Mouse (Mus musculus) central nervous system, embryonic 11.5 days (tissue): Measurements from ENCODE around the gene Slc25a29. TPM values are rescaled to one million over a fixed set of nuclear protein-coding genes. Genes with fewer than 3 reads are reported as not detected.

Source experiments
- polyA plus RNA-seq: library from polyadenylated mRNA; depleted of rRNA; stranded (reverse); fragments of >200 nt; gene quantifications from 2 replicates; pipeline ENCODE4 v1.2.3, GENCODE M21; 2012; rRNA removed

Gene Slc25a29
- polyA plus RNA-seq: 4.2 and 8.5 TPM in 2 replicates

DNA sequence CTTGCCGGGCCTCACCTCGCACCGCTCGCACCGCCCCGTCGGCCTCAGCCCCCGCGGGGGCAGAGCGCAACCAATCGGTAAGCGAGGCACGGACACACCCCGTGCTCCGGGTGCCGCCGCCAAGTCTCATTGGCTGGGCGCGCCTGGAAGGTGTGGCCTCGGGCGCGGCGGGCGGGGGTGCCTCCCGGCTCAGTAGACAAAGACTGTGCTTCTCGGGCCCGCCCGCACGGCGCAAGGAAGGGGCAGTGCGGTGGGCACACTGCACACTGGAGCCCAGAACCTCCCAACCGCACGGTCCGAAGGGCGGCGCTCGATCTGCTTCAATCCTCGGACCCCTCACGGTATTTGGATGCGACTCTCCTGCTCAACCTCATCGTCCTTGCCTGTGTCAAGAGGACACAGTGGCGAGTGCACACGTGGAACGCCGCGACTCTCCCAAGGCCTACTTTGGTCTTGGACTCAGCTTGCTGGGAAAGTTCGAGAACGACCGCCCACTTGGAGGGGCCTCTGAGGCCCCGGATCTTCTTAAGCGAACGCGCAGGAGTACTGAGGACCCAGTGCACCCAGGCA, at the start of gene Slc25a29, which contains the start of gene Slc25a47:
Gene Slc25a29 (minus strand): TSS at position 44 of the 570 bp plus-strand sequence.
Gene Slc25a47 (plus strand): TSS at position 207 of the 570 bp plus-strand sequence.

DNA sequence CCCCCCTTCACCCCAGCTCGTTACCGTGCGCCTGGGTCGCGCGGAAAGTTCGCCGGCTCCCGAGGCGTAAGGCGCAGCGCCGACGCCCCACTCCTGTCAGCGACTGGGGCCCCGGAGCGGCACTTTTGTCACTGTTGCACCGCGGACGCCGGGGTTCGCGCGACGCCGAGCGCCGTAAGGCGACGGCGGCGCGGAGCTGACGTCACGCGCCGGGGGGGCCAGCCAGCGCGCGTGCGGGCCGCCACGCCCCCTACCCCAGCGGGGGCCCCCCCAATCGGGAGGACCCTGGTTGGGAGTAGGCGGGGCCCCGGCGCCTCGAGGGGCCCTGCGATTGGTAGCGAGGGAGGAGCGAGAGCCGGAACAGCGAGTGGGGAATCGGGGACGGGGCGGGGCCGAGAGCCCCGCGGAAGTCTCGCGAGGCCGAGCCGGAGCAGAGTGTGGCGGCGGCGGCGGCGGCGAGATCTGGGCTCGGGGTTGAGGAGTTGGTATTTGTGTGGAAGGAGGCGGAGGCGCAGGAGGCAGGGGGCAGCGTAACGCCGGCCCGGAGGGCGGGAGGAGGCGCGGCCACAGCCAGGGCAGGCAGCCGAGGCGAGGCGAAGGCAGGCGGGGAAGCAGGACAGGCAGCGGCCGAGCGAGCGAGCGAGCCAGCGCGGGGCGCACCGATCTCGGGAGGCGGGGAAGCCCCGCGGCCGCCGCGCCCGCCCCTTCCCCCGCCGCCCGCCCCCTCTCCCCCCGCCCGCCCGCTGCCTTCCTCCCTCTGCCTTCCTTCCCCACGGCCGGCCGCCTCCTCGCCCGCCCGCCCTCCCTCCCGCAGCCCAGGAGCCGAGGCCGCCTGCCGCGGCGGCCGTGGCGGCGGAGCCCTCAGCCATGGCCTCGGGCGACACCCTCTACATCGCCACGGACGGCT, 42.9 kb downstream of the Slc25a29 start, which contains the start of gene Yy1:
Gene Yy1 (plus strand): TSS at position 428 of the 907 bp plus-strand sequence.

Other genes with a start within 250 kb of the Slc25a29 start
- 0.04 and 0.15 TPM in 2 replicates for gene Degs2, start 133.6 kb downstream of the Slc25a29 start, polyA plus RNA-seq
- gene Yy1, start 42.9 kb downstream of the Slc25a29 start, polyA plus RNA-seq: 39.0 and 40.4 TPM in 2 replicates
- gene Slc25a47, start 163 bp upstream of the Slc25a29 start, polyA plus RNA-seq: 25.6 and 26.8 TPM in 2 replicates
- 9.5 and 11.0 TPM in 2 replicates for gene Wdr25, start 57.7 kb upstream of the Slc25a29 start, polyA plus RNA-seq
- gene Wars, start 58.3 kb upstream of the Slc25a29 start, polyA plus RNA-seq: 64.8 and 80.3 TPM in 2 replicates
- gene Begain, start 232.3 kb upstream of the Slc25a29 start, polyA plus RNA-seq: 21.2 and 23.6 TPM in 2 replicates